Mouse (Mus musculus): ENCODE measurements around the gene Glyr1.

- TF ChIP-seq GATA1 (IDR thresholded peaks at IDR 0.05; ENCODE audit: borderline replicate concordance, low read length) (no peak), FLI1 (IDR thresholded peaks at IDR 0.05; ENCODE audit: low read length) (no peak)
Observed at GRCm38 (mm10) chr16:5070321-5070720, 20.7 kb upstream of the Glyr1 start.

Measured in megakaryocyte, embryonic 14.5 days (primary cell).